Comparison of ENCODE assay signal across 17 mouse cellular contexts in genomic region chr2:106854213-106854612, GRCm38 (mm10).
DNase-seq lines count a peak whose midpoint lies in the region; ATAC-seq and TF ChIP-seq lines count a peak whose summit lies in the region.
"Had no signal": no experiment of that assay in that cellular context is flagged by ENCODE, and none has a peak within 500 bp of the region (broad histone marks: within the 10 kb centered on the region; RNA-seq: fewer than 3 reads in every experiment).

No protein-coding gene starts in this region.

- intact Hi-C loops in heart, postnatal 10 days (cut with DNase I): no loop called here

- no peak for TF ChIP-seq CTCF in midbrain, postnatal 0 days (IDR thresholded peaks at IDR 0.05)

- no peaks in the 10 kb centered on the region for H3K27me3 ChIP-seq in heart, embryonic 10.5 days (ENCODE audit: insufficient read depth, poor library complexity, severe bottlenecking)
- no peaks in the 10 kb centered on the region for H3K27me3 ChIP-seq in embryonic facial prominence, embryonic 10.5 days (replicated peaks; ENCODE audit: low read depth, poor library complexity, severe bottlenecking)
- H3K27me3 ChIP-seq in limb, embryonic 10.5 days (ENCODE audit: low read depth, poor library complexity, severe bottlenecking): 0 out of 2 replicates have a peak, but pooled peaks cover 4% of the 10 kb centered on the region
- no peaks in the 10 kb centered on the region for H3K27me3 ChIP-seq in midbrain, postnatal 0 days (ENCODE audit: insufficient read depth, low read length)
- H3K27me3 ChIP-seq: limb, embryonic 15.5 days; stomach, embryonic 15.5 days had no signal

- no peak overlapping the region; the same call in 1 of the 2 replicates for H3K9ac ChIP-seq in midbrain, postnatal 0 days (replicated peaks; ENCODE audit: low read length, poor library complexity, severe bottlenecking)
- H3K9ac ChIP-seq: kidney, embryonic 15.5 days; limb, embryonic 15.5 days; stomach, embryonic 15.5 days had no signal

- peak overlapping the region; percentile 74 for H3K27ac ChIP-seq in heart, embryonic 10.5 days
- H3K27ac ChIP-seq in embryonic facial prominence, embryonic 10.5 days (replicated peaks): 0 out of 2 replicates have a peak overlapping the region, but pooled peaks have one; percentile 32
- 0 out of 2 replicates have a peak overlapping the region, but pooled peaks have one; percentile 51 for H3K27ac ChIP-seq in limb, embryonic 10.5 days
- H3K27ac ChIP-seq in midbrain, postnatal 0 days (ENCODE audit: low read depth, low read length): no peak overlapping the region
- H3K27ac ChIP-seq: kidney, embryonic 15.5 days; limb, embryonic 15.5 days; stomach, embryonic 15.5 days had no signal

- ATAC-seq in midbrain, postnatal 0 days (ENCODE audit: low FRiP score): peak; percentile 45; the same call in 1 of the 2 replicates

- H3K36me3 ChIP-seq in heart, embryonic 10.5 days: no peaks in the 10 kb centered on the region
- peaks cover 4% of the 10 kb centered on the region; the same call in 1 of the 2 replicates for H3K36me3 ChIP-seq in embryonic facial prominence, embryonic 10.5 days (replicated peaks)
- no peaks in the 10 kb centered on the region for H3K36me3 ChIP-seq in limb, embryonic 10.5 days
- no peaks in the 10 kb centered on the region for H3K36me3 ChIP-seq in midbrain, postnatal 0 days (ENCODE audit: insufficient read depth, low read length)
- H3K36me3 ChIP-seq: kidney, embryonic 15.5 days; limb, embryonic 15.5 days; stomach, embryonic 15.5 days had no signal

- H3K4me2 ChIP-seq in midbrain, postnatal 0 days (ENCODE audit: low read depth, low read length, poor library complexity, severe bottlenecking): no peak overlapping the region
- H3K4me2 ChIP-seq: limb, embryonic 15.5 days; lung, embryonic 14.5 days; stomach, embryonic 15.5 days had no signal

- no peak for DNase-seq in heart, embryonic 10.5 days (ENCODE audit: low spot score)
- DNase-seq in heart, postnatal 10 days: no peak
- no peak for DNase-seq in embryonic facial prominence, embryonic 10.5 days (ENCODE audit: low spot score)
- no peak for DNase-seq in limb, embryonic 10.5 days (ENCODE audit: low spot score)
- peak; percentile 30 for DNase-seq in midbrain, postnatal 0 days (ENCODE audit: low spot score)
- DNase-seq in adrenal gland, postnatal 36 days: no peak
- no peak for DNase-seq in left cerebral cortex, adult 9 months (ENCODE audit: low spot score in 2 of 2)
- no peak for DNase-seq in frontal cortex, postnatal 10 days (ENCODE audit: low spot score in 2 of 2)
- DNase-seq: adrenal gland, postnatal 10 days; B cell, adult 2 months; gastrocnemius, postnatal 10 days; thymus, postnatal 14 days had no signal

- no peaks in the 10 kb centered on the region for H3K9me3 ChIP-seq in heart, embryonic 10.5 days
- no peaks in the 10 kb centered on the region for H3K9me3 ChIP-seq in embryonic facial prominence, embryonic 10.5 days
- H3K9me3 ChIP-seq in limb, embryonic 10.5 days (replicated peaks): no peaks in the 10 kb centered on the region
- no peaks in the 10 kb centered on the region for H3K9me3 ChIP-seq in midbrain, postnatal 0 days (ENCODE audit: low read length)
- H3K9me3 ChIP-seq: kidney, embryonic 15.5 days; limb, embryonic 15.5 days; stomach, embryonic 15.5 days had no signal

- H3K4me1 ChIP-seq in heart, embryonic 10.5 days: peaks cover 75% of the 10 kb centered on the region
- H3K4me1 ChIP-seq in embryonic facial prominence, embryonic 10.5 days: peaks cover 58% of the 10 kb centered on the region
- H3K4me1 ChIP-seq in limb, embryonic 10.5 days: peaks cover 65% of the 10 kb centered on the region
- H3K4me1 ChIP-seq in midbrain, postnatal 0 days (ENCODE audit: insufficient read depth, low read length): no peaks in the 10 kb centered on the region; the same call in 1 of the 2 replicates

- WGBS in heart, embryonic 10.5 days: 31% methylated on average over 4 of the region's 4 CpGs
- 66% methylated on average over 4 of the region's 4 CpGs for WGBS in embryonic facial prominence, embryonic 10.5 days
- 56% methylated on average over 4 of the region's 4 CpGs for WGBS in limb, embryonic 10.5 days
- WGBS in midbrain, postnatal 0 days: 39% methylated on average over 4 of the region's 4 CpGs

- H3K4me3 ChIP-seq in heart, embryonic 10.5 days: 0 out of 2 replicates have a peak overlapping the region, but pooled peaks have one; percentile 9
- H3K4me3 ChIP-seq in embryonic facial prominence, embryonic 10.5 days: no peak overlapping the region
- H3K4me3 ChIP-seq in limb, embryonic 10.5 days: no peak overlapping the region
- H3K4me3 ChIP-seq in midbrain, postnatal 0 days (ENCODE audit: low read depth, low read length): no peak overlapping the region
- H3K4me3 ChIP-seq: erythroblast, embryonic 14.5 days; kidney, embryonic 15.5 days; limb, embryonic 15.5 days; stomach, embryonic 15.5 days had no signal
